Mouse (Mus musculus) intestine, postnatal 0 days (tissue): ENCODE data around the gene Triobp. TPM values are rescaled to one million over a fixed set of nuclear protein-coding genes. Genes with fewer than 3 reads are reported as not detected.

Experiments used
- ATAC-seq: fragments of 200-750 bp; cut with Nextera tagmentation; 2 replicates; pipeline ENCODE4 v1.8.0; 2017; ENCODE audit warnings: mild to moderate bottlenecking, moderate TSS enrichment, moderate library complexity
- H3K27ac ChIP-seq: fragments of 300-500 bp; sonication (generic); 2 replicates; pipeline ENCODE4 v1.5.1; 2014; ENCODE audit warnings: mild to moderate bottlenecking, low read depth, low read length, moderate library complexity
- H3K27me3 ChIP-seq: fragments of 300-500 bp; sonication (generic); replicated peaks from 2 replicates; pipeline ENCODE4 v1.6.1; 2014; ENCODE audit warnings: low read length, mixed read lengths; ENCODE audit not compliant: control insufficient read depth, insufficient read depth
- H3K36me3 ChIP-seq: fragments of 300-500 bp; sonication (generic); 2 replicates; pipeline ENCODE4 v1.6.1; 2014; ENCODE audit warnings: mild to moderate bottlenecking, moderate library complexity; ENCODE audit not compliant: control insufficient read depth, insufficient read depth
- H3K4me1 ChIP-seq: fragments of 300-500 bp; sonication (generic); replicated peaks from 2 replicates; pipeline ENCODE4 v1.6.1; 2014; ENCODE audit warnings: antibody characterized with exemption, low read length, mixed read lengths; ENCODE audit not compliant: control insufficient read depth, insufficient read depth
- H3K4me2 ChIP-seq: fragments of 300-500 bp; sonication (generic); replicated peaks from 2 replicates; pipeline ENCODE4 v1.6.1; 2014; ENCODE audit warnings: low read depth, mild to moderate bottlenecking, moderate library complexity
- H3K4me3 ChIP-seq: fragments of 300-500 bp; sonication (generic); 2 replicates; pipeline ENCODE4 v1.5.1; 2014; ENCODE audit warnings: low read depth, low read length
- H3K9ac ChIP-seq: fragments of 300-500 bp; sonication (generic); 2 replicates; pipeline ENCODE4 v1.6.1; 2014; ENCODE audit warnings: mild to moderate bottlenecking, low read depth, low read length
- H3K9me3 ChIP-seq: fragments of 300-500 bp; sonication (generic); 2 replicates; pipeline ENCODE4 v1.6.1; 2016; ENCODE audit warnings: mixed run types; ENCODE audit not compliant: control insufficient read depth
- CTCF ChIP-seq: sonication (generic); IDR thresholded peaks from 2 replicates; pipeline ENCODE4 v1.5.1; 2016; ENCODE audit warnings: low read depth, mild to moderate bottlenecking, control low read depth, antibody characterized with exemption, moderate library complexity
- WGBS: fragments of 180-500 bp; shearing (Covaris S2); extraction: QIAGEN DNeasy Blood & Tissue Kit; methylation state at CpG from one replicate; pipeline ENCODE4 v1.1.7; 2014; 5-methylcytosine and 5-hydroxymethylcytosine counted together
- polyA plus RNA-seq: library from polyadenylated mRNA; unstranded; fragments of >200 nt; fragmentation: Nextera tagmentation; extraction: Ambion mirVana; gene quantifications from 2 replicates; pipeline ENCODE4 v1.2.1, GENCODE M21; 2015

Triobp gene
- polyA plus RNA-seq, 1 experiment from 2014 or later = 39.4 TPM

DNA sequence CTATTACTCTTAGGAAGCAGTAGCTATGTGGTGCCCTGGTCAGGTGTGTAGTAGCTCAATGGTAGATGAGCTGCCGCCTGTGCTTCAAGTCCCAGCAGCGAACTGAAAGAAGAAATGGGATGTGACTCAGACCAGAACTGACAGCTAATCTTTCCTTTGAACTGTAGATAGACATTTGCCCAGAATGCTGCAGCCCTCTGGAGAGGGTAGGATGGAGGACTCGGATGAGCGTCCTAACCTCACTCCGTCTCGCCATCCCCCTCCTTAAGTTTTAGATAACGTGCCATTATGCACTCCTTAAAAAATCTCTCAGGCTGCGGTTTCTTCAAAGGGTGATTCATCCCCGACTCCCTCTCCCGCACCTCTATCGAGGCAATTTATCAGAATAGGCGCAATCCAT, 27.6 kb upstream of the Triobp start:
- H3K4me1 ChIP-seq = 0 out of 2 replicates have a peak, but pooled peaks cover 2% of the 10 kb centered on the region
- no peaks in the 10 kb centered on the region for H3K9me3 ChIP-seq
- no peak overlapping the region for H3K9ac ChIP-seq
- H3K27me3 ChIP-seq = no peaks in the 10 kb centered on the region
- no peak overlapping the region for H3K4me2 ChIP-seq
- WGBS = 42% methylated on average over 12 of the region's 12 CpGs
- TF ChIP-seq CTCF = no peak
- no peak overlapping the region for H3K4me3 ChIP-seq
- no peaks in the 10 kb centered on the region; the same call in 1 of the 2 replicates for H3K36me3 ChIP-seq
- H3K27ac ChIP-seq = no peak overlapping the region
- no peak for ATAC-seq

DNA sequence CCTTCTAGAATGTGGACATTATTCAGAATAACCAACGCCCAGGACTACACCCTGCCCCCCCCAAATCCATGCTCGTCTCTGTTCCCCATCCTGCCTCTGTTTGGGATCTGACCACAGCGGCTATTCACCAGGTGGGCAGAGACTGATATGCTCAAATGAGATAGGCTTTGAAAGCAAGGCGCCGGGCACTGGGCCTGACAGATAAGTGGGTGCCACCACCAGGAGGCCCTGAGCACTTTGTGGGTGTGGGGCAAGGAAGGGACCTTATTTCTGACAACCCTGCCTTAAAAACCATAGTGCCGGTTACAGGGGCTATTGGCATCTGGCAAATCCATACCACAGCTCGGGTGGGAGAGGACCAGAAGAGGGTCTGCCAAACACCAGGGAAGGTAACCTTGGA, 24.8 kb upstream of the Triobp start:
- H3K4me1 ChIP-seq = peaks cover 6% of the 10 kb centered on the region; the same call in 1 of the 2 replicates
- no peaks in the 10 kb centered on the region; the same call in 1 of the 2 replicates for H3K36me3 ChIP-seq
- H3K4me2 ChIP-seq = no peak overlapping the region
- ATAC-seq = no peak
- 79% methylated on average over 7 of the region's 7 CpGs for WGBS
- TF ChIP-seq CTCF = no peak
- H3K9ac ChIP-seq = no peak overlapping the region
- no peaks in the 10 kb centered on the region for H3K27me3 ChIP-seq
- H3K9me3 ChIP-seq = no peaks in the 10 kb centered on the region
- H3K27ac ChIP-seq = no peak overlapping the region
- no peak overlapping the region for H3K4me3 ChIP-seq

DNA sequence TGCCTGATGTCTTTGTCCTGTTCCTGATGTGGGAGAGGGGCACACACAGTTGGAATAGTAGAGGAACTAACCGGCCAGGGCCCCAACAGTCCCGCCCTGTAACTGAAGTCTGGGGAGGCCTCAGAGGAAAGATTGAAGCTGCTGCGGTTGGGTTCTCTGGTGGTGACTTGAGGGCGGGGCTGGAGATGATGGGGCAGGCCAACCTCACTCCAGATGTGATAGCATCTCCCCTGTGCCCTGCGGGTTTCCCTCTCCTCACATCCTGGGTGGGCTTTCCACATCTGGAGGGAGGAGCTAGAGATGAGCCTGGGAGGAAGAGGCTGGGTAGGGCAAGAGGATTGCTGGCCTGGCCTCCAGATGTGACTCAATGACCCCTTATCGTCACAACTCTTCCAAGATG, 23.9 kb upstream of the Triobp start:
- H3K27ac ChIP-seq = no peak overlapping the region
- H3K4me2 ChIP-seq = no peak overlapping the region
- no peak for ATAC-seq
- H3K4me3 ChIP-seq = no peak overlapping the region
- no peak overlapping the region for H3K9ac ChIP-seq
- TF ChIP-seq CTCF = no peak
- peaks cover 6% of the 10 kb centered on the region; the same call in 1 of the 2 replicates for H3K4me1 ChIP-seq
- H3K9me3 ChIP-seq = no peaks in the 10 kb centered on the region
- 46% methylated on average over 6 of the region's 6 CpGs for WGBS
- H3K27me3 ChIP-seq = no peaks in the 10 kb centered on the region
- H3K36me3 ChIP-seq = no peaks in the 10 kb centered on the region; the same call in none of the 2 replicates

DNA sequence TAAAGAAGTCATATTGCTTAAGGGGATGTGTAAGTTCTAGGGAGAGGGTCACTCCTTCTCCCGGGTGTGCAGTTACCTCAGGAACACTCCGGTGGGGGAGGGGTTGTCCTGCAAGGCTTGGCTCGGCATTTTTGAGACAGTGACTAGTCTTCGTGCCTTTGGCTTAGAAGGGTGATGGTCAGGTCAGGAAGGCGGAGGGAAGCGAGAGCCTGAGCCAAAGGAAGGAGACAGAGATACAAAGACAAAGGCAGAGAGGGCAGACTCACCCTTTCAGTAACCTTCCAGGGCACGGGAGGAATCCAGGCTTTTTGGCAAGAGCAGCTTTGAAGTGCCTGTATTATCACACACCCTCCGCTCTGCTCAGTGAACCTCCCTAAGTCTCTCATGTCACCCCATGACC, 22.4 kb upstream of the Triobp start:
- no peaks in the 10 kb centered on the region for H3K27me3 ChIP-seq
- no peak overlapping the region for H3K9ac ChIP-seq
- 54% methylated on average over 8 of the region's 8 CpGs for WGBS
- H3K4me3 ChIP-seq = no peak overlapping the region
- no peak overlapping the region for H3K4me2 ChIP-seq
- no peak for ATAC-seq
- H3K36me3 ChIP-seq = peaks cover 6% of the 10 kb centered on the region; the same call in 1 of the 2 replicates
- TF ChIP-seq CTCF = no peak
- H3K27ac ChIP-seq = peak overlapping the region; percentile 58; the same call in 1 of the 2 replicates
- H3K4me1 ChIP-seq = peaks cover 6% of the 10 kb centered on the region; the same call in 1 of the 2 replicates
- no peaks in the 10 kb centered on the region for H3K9me3 ChIP-seq

DNA sequence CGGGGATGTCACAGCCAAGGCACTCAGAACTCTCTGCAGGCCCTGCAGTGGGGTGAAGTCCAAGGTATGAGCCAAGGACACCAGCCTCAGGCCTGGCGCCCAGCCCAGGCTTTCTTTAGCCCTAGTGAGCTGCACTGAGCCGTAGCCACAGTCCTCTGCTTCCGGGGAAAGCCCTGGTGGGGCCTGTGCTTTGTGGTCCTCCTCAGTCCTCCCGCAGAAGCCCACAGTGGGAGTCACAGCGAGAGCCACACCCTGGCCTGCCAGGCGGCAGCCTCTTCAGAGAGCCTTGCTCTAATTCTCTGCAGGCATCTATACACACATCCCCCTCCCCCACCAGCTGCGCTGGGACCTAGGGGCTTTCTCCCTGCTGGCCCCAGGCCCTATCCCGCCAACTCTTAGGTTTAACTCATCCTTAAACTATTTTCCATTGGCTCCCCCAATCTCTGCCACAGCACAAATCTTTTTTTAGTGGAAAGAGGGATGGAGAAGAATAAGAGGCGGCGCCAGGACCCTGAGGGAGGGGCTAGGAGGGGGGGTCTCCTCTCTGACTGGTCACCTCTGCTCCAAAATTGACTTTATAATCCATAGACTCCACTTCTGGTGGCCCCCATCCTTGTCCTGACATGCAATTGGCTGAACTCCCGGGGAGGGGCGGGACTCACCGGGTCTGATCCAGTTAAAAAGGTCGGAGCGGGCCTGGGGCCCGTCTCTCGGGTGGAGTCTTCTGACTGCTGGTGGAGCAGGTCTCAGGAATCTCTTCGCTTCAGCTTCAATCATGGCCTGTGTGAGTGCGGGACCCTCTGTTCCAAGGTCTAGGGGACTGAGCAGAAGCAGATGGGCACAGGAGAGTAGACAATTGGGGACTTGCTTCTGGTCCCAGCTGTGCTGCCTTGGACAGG, 21.3 kb upstream of the Triobp start, which contains the start of gene Lgals1:
Lgals1 (plus strand) TSS at position 705 of the 899 bp plus-strand sequence.
- Histone ChIP-seq H3K27me3 (no peaks in the 10 kb centered on the region), H3K36me3 (peaks cover 8% of the 10 kb centered on the region; the same call in 1 of the 2 replicates), H3K27ac (peak within 1 kb of the TSS; percentile 58), H3K9ac (peak within 1 kb of the TSS; percentile 40), H3K4me2 (peak within 1 kb of the TSS; percentile 67), H3K4me3 (peak within 1 kb of the TSS; percentile 41), H3K4me1 (peaks cover 6% of the 10 kb centered on the region; the same call in 1 of the 2 replicates), H3K9me3 (no peaks in the 10 kb centered on the region)
- 12% methylated on average over 20 of the region's 20 CpGs for WGBS
- TF ChIP-seq CTCF = no peak
- peak; percentile 43 for ATAC-seq

DNA sequence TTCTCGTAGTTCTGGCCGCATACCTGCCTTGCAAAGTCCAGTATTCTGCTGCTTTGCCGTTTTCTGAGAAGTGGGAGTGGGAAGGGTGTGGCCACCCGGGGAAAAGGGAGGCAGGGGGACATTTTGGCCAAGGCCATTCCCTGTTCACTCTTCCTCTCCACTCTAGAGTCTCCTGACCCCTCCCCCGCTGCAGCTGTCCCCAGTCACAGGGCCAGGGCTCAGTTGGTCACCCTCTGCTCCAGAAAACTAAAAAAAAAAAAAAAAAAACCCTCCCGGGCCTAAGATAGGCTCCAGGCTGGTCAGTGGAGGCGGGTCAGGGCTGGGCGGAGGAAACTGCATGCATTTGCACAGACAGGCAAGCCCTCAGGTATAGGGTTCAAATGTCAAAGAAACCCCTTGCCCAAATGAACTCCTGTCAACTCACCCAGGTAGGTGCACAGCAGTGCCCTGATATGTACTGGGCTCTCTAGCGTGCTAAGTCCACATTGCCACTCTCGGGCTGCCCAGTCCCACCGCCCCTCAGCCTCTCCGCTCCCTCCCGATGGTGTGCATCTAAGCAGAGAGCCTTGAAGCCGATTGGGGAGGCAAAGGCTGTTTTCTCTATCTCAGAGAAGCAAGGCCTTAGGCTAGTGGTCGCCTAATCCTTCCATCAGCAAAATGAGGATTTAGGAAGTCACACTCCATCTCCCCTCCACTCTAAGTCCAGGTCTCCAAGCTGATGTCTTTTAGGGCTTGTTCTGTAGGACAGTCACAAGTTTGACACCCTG, 20.3 kb upstream of the Triobp start:
- no peak for ATAC-seq
- Histone ChIP-seq H3K4me3 (peak overlapping the region; percentile 41), H3K4me2 (peak overlapping the region; percentile 67), H3K9ac (peak overlapping the region; percentile 40), H3K27me3 (no peaks in the 10 kb centered on the region), H3K4me1 (peaks cover 6% of the 10 kb centered on the region; the same call in 1 of the 2 replicates), H3K36me3 (peaks cover 8% of the 10 kb centered on the region; the same call in 1 of the 2 replicates), H3K9me3 (no peaks in the 10 kb centered on the region), H3K27ac (peak overlapping the region; percentile 46)
- TF ChIP-seq CTCF = no peak
- WGBS = 24% methylated on average over 15 of the region's 15 CpGs
